Mouse (Mus musculus) midbrain, embryonic 15.5 days (tissue): ENCODE measurements around the gene Gm21679. TPM values are rescaled to one million over a fixed set of nuclear protein-coding genes. Genes with fewer than 3 reads are reported as not detected.
"Not testable (repeated sequence)": the region's sequence is repeated elsewhere in the genome, so short reads cannot be mapped to it uniquely, and the experiment has no call there.

Experiments used
- ATAC-seq: fragments of 200-750 bp; cut with Nextera tagmentation; replicated peaks from 2 replicates; pipeline ENCODE4 v1.8.0; 2017; ENCODE audit warnings: moderate TSS enrichment
- H3K27ac ChIP-seq: fragments of 300-500 bp; sonication (generic); 2 replicates; pipeline ENCODE4 v1.5.1; 2015; ENCODE audit warnings: mild to moderate bottlenecking, inconsistent platforms
- H3K27me3 ChIP-seq: fragments of 300-500 bp; sonication (generic); replicated peaks from 2 replicates; pipeline ENCODE4 v1.6.1; 2015; ENCODE audit warnings: inconsistent platforms
- H3K36me3 ChIP-seq: fragments of 300-500 bp; sonication (generic); replicated peaks from 2 replicates; pipeline ENCODE4 v1.6.1; 2015; ENCODE audit warnings: inconsistent platforms
- H3K4me1 ChIP-seq: fragments of 300-500 bp; sonication (generic); 2 replicates; pipeline ENCODE4 v1.6.1; 2015; ENCODE audit warnings: inconsistent platforms
- H3K4me2 ChIP-seq: fragments of 300-500 bp; sonication (generic); 2 replicates; pipeline ENCODE4 v1.6.1; 2015; ENCODE audit warnings: inconsistent platforms, mild to moderate bottlenecking, moderate library complexity
- H3K4me3 ChIP-seq: fragments of 300-500 bp; sonication (generic); 2 replicates; pipeline ENCODE4 v1.5.1; 2015; ENCODE audit warnings: mild to moderate bottlenecking, inconsistent platforms
- H3K9ac ChIP-seq: fragments of 300-500 bp; sonication (generic); 2 replicates; pipeline ENCODE4 v1.6.1; 2015; ENCODE audit warnings: mild to moderate bottlenecking, inconsistent platforms
- H3K9me3 ChIP-seq: fragments of 300-500 bp; sonication (generic); 2 replicates; pipeline ENCODE4 v1.6.1; 2016; ENCODE audit warnings: inconsistent platforms
- WGBS: fragments of 180-500 bp; shearing (Covaris S2); methylation state at CpG from one replicate; pipeline ENCODE4 v1.1.7; 2015; ENCODE audit warnings: mixed read lengths; 5-methylcytosine and 5-hydroxymethylcytosine counted together
- polyA plus RNA-seq: library from polyadenylated mRNA; unstranded; fragments of >200 nt; fragmentation: Nextera tagmentation; extraction: Ambion mirVana; gene quantifications from 2 replicates; pipeline ENCODE4 v1.2.1, GENCODE M21; 2015

Gm21679 gene
- polyA plus RNA-seq = not detected in 2 replicates

- ATAC-seq, H3K27me3 ChIP-seq, H3K27ac ChIP-seq, H3K4me2 ChIP-seq, H3K36me3 ChIP-seq, H3K9ac ChIP-seq, H3K4me1 ChIP-seq, H3K9me3 ChIP-seq, H3K4me3 ChIP-seq: not testable (repeated sequence)
- no CpG with 5 or more reads among the region's 3 CpGs for WGBS
Measured at GRCm38 (mm10) chrY:29683270-29683669, at the start of gene Gm21679. Gm21679 (minus strand) TSS chrY:29683370.
